Mouse (Mus musculus): ENCODE measurements around the gene P2rx5.

The P2rx5 gene

GRCm38 (mm10) chr11:73161616-73162015 lies 1.4 kb downstream of the P2rx5 start:
- no peak for TF ChIP-seq GATA4 (IDR thresholded peaks at IDR 0.05; ENCODE audit: insufficient replicate concordance, low read length)

DNA sequence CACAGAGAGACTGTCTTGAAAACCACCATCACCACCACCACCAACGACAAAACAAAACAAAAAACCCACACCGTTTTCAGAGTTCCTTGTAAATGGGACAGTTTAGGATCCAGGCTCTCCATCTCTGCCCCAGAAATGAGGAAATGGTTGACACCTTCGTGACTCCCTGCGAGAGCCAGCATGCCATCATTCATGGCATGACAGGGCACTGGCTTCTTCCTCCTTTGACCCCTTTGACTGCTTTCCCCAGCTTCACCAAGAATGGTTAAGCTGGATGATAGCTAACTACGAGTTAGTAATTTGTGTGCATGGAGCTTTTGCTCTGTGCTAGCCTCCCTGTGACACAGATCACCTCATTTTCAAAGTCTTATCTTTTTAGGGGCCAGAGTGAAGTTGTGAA lies 2.1 kb downstream of the P2rx5 start:
- TF ChIP-seq GATA4 (IDR thresholded peaks at IDR 0.05; ENCODE audit: insufficient replicate concordance, low read length) = no peak

- no peak for TF ChIP-seq GATA4 (IDR thresholded peaks at IDR 0.05; ENCODE audit: insufficient replicate concordance, low read length)
These were observed 7.8 kb downstream of the P2rx5 start for GRCm38 (mm10) chr11:73168071-73168470.

DNA sequence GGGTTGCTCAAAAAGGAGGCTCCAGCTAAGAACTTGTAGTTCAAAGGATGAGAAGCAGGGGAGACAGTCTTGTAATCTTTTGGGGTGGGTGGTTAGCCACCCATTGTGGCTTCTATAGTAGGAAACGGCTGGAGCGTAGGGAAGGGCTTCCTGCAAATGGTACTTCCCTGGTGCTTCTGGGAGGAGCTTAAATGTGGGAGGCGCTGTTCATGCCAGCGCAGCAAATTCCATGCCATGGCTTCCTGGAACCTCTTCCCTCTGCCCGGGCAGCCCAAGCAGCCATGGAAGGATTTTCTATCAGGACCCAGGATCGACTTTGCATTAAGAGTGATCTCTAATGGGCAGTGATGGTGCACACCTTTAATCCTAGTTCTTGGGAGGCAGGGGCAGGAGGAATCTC lies 8.4 kb downstream of the P2rx5 start:
- no peak for TF ChIP-seq GATA4 (IDR thresholded peaks at IDR 0.05; ENCODE audit: insufficient replicate concordance, low read length)

GRCm38 (mm10) chr11:73169231-73169630 lies 9.0 kb downstream of the P2rx5 start:
- no peak for TF ChIP-seq GATA4 (IDR thresholded peaks at IDR 0.05; ENCODE audit: insufficient replicate concordance, low read length)

DNA sequence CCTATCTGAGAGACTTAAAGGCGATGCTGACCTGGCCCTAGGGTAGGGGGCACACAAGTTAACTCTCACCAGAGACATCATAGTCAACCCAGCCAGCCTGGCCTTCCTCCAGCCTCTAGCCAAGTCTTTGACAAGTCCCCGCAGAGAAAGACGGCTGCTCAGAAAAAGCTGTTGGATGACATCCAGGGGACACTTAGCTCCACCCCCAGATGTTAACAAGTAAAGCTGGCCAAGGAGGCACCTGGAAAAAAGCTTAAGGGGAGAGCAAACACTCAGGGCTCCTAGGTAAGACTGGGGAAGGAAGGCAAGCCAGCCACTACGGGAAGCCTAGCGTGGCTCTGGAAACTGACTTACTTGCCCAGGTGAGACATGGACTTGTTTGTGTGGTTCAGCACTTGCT lies 12.0 kb downstream of the P2rx5 start:
- TF ChIP-seq GATA4 (IDR thresholded peaks at IDR 0.05; ENCODE audit: insufficient replicate concordance, low read length) = no peak

GRCm38 (mm10) chr11:73175612-73176011 lies 15.4 kb downstream of the P2rx5 start:
- TF ChIP-seq GATA4 (IDR thresholded peaks at IDR 0.05; ENCODE audit: insufficient replicate concordance, low read length) = no peak

GRCm38 (mm10) chr11:73176186-73176585 lies 16.0 kb downstream of the P2rx5 start:
- TF ChIP-seq GATA4 (IDR thresholded peaks at IDR 0.05; ENCODE audit: insufficient replicate concordance, low read length) = no peak

DNA sequence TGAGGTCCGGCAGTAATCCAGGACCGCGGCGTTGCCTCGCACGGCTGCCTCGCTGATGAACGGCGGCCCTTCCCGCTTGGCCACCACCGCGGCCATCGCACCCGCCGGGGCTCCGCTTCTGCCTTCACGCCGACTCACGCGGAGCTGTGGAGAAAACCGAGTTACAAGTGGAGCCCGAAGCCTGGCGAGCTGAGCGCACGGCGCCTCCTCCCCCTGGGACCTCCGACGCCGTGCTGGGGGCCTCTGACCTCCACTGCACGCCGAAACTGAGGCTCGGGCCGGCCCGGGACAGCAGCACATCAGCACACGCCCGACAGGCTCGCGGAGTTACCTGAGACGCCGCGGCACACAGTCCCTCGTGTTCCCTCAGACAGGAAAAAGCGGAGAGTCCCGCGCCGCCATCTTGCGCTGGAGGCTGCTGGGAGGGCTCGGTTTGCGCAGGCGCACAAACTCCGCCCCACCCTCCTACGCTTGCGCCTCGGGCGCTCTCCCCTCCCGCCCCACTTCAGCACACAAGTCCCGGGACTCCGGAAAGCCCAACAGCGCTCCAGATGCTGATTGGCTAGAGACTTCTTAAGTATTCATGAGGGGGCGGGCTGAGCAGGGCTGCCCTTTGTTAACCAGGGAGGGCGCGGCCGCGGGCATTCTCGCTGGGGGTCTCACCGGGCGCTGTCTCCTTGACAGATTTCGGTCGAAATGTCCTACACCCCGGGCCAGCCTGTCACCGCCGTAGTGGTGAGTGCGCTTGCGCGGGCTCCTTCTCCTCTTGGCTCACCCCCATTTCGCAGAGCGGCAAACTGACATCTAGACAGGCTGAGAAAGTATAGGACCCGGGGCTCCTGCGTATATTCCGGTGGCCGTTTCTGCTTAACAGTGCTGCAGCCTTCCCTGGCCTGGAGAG lies 16.6 kb downstream of the P2rx5 start, which contains the start of the genes Emc6 and Tax1bp3:
Gene Emc6 (minus strand): TSS at position 430 of the 901 bp plus-strand sequence.
Gene Tax1bp3 (plus strand): TSS at position 476 of the 901 bp plus-strand sequence.
- 0 out of 2 replicates have a peak, but pooled peaks have one; percentile 4 for TF ChIP-seq GATA4 (IDR thresholded peaks at IDR 0.05; ENCODE audit: insufficient replicate concordance, low read length)

- TF ChIP-seq GATA4 (IDR thresholded peaks at IDR 0.05; ENCODE audit: insufficient replicate concordance, low read length) = no peak
These were observed 17.3 kb downstream of the P2rx5 start for GRCm38 (mm10) chr11:73177509-73177875.

GRCm38 (mm10) chr11:73177895-73178294 lies 17.7 kb downstream of the P2rx5 start:
- no peak for TF ChIP-seq GATA4 (IDR thresholded peaks at IDR 0.05; ENCODE audit: insufficient replicate concordance, low read length)

DNA sequence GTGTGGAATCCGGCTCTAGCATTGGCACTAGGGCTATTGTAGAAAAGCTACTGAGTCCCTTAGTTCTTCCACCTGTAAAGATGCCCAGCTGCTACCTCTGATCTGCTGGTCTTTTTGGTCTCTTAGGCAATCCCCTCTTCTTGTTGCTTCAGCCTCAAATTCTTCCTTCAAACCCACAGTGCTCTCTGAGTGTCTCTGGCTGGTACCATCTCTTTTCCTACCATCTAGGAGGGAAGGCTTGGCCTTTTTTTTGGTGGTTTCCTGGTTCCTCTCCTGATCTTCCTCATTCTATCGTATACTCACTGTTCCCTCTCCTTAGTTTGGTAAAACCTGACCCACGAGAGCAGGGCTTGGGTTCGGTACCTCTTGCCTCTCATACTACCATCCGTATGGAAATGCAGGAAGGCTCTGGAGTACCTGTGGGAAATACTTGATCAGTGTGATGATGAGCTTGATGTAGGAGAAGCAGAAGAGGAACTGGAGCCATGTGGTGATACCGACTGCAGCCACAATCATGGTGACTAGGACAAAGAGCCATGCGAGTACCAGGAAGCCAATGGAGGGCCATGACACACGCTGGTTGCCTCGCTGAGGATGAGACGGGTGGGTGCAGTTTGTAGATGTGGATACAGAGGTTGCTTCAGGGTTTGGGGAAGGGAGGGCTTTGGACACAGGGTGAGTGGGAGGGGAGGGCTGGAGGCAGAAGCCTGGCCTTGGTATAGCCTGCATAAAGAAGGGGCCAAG lies 25.8 kb downstream of the P2rx5 start:
- TF ChIP-seq GATA4 (IDR thresholded peaks at IDR 0.05; ENCODE audit: insufficient replicate concordance, low read length) = no peak

DNA sequence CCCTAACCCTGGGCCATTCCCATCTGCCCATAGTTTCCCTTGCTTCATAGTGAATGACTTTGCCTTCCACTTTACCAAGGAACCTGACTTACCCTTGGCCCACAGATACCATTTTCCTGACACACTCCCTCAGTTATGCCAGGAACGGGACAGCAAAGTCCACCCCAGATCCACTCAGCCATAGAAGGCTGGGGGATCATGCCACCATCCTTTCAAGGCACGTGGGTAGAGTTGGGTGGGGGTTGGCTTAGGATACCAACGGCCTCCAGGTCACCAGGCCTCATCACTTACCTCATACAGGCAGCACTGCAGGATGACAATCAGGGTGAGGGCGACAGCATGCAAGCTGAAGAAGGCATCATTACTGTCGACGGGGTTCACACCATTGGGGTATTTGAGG lies 27.0 kb downstream of the P2rx5 start:
- TF ChIP-seq GATA4 (IDR thresholded peaks at IDR 0.05; ENCODE audit: insufficient replicate concordance, low read length) = no peak

DNA sequence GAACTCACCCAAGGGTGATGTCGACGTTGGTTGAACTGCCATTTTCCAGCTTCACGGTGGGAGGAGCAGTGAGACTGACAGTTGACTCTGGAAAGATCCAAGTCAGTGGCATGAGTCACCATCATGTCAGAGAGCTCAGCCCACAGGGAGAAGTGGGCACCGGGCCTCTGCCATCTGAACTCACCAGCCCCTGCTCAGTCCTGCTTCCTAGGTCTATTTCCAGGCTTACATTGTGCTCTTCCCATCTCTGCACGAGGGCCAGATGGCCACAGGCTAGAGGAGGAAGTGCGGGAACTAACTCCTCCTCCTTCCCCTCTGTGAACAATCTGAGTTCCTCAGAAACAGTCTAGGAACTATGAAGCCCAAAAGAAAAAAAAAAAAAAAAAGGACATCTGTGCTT lies 32.8 kb downstream of the P2rx5 start:
- TF ChIP-seq GATA4 (IDR thresholded peaks at IDR 0.05; ENCODE audit: insufficient replicate concordance, low read length) = no peak

DNA sequence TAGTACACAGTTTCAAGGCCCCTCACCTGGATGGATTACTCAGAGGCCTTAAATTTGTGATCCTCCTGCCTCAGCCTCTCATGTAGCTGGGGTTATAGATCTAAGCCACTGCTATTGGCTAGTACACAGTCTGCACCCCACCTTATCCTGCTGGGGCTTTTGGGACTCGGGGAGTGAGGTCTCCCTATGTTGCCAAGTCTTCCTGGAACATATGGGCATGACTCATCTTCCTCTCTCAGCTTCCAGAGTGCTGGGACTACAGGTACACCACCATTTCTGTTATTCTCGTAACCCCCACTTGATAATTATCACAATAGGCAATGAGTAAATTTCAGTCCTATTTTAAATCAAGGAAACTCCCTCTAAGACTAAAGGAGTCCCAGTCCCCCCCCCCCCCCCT lies 34.2 kb downstream of the P2rx5 start:
- TF ChIP-seq GATA4 (IDR thresholded peaks at IDR 0.05; ENCODE audit: insufficient replicate concordance, low read length) = no peak

GRCm38 (mm10) chr11:73198190-73198589 lies 38.0 kb downstream of the P2rx5 start:
- TF ChIP-seq GATA4 (IDR thresholded peaks at IDR 0.05; ENCODE audit: insufficient replicate concordance, low read length) = no peak
